Mouse (Mus musculus) urinary bladder, postnatal 36 days (tissue): ENCODE data around the gene Ffar3.

Source experiments
- DNase-seq, 2 experiments: peaks; one replicate each; pipeline ENCODE4 v3.0.0; 2022; ENCODE audit warnings: low spot score in 2 of 2, mixed read lengths in 1 of 2

Gene Ffar3

GRCm38 (mm10) chr7:30856078-30856477 lies at the start of gene Ffar3:
Gene Ffar3 (minus strand): TSS chr7:30856178.
- DNase-seq = no peak

GRCm38 (mm10) chr7:30904042-30904441 lies 48.1 kb upstream of the Ffar3 start:
- no peak for DNase-seq

- no peak for DNase-seq
Measured at GRCm38 (mm10) chr7:30895217-30895616, 39.2 kb upstream of the Ffar3 start.

- no peak for DNase-seq
Measured at GRCm38 (mm10) chr7:30892515-30892914, 36.5 kb upstream of the Ffar3 start.

- DNase-seq = no peak
Measured at GRCm38 (mm10) chr7:30891746-30892145, 35.8 kb upstream of the Ffar3 start.

GRCm38 (mm10) chr7:30890681-30891080 lies 34.7 kb upstream of the Ffar3 start:
- no peak for DNase-seq

GRCm38 (mm10) chr7:30888786-30889185 lies 32.8 kb upstream of the Ffar3 start:
- DNase-seq = no peak

- no peak for DNase-seq
Measured at GRCm38 (mm10) chr7:30887568-30888188, 31.7 kb upstream of the Ffar3 start.

- DNase-seq = no peak
Measured at GRCm38 (mm10) chr7:30886852-30887251, 30.9 kb upstream of the Ffar3 start.

GRCm38 (mm10) chr7:30884047-30884446 lies 28.1 kb upstream of the Ffar3 start:
- DNase-seq = no peak

GRCm38 (mm10) chr7:30881367-30881766 lies 25.4 kb upstream of the Ffar3 start:
- no peak for DNase-seq

- DNase-seq = no peak
Measured at GRCm38 (mm10) chr7:30880176-30880575, 24.2 kb upstream of the Ffar3 start, which contains the start of gene Cd22. Gene Cd22 (minus strand): TSS chr7:30880342.

GRCm38 (mm10) chr7:30878950-30879349 lies 23.0 kb upstream of the Ffar3 start:
- DNase-seq = no peak

- peak; percentile 68 to 72 for DNase-seq
Measured at GRCm38 (mm10) chr7:30873083-30873482, 17.1 kb upstream of the Ffar3 start.

GRCm38 (mm10) chr7:30863386-30863785 lies 7.4 kb upstream of the Ffar3 start:
- DNase-seq = no peak

- no peak for DNase-seq
Measured at GRCm38 (mm10) chr7:30861464-30861863, 5.5 kb upstream of the Ffar3 start, which contains the start of gene Ffar1. Gene Ffar1 (minus strand): TSS chr7:30861564.

- DNase-seq = peak; percentile 23 to 39
Measured at GRCm38 (mm10) chr7:30859635-30860402, 3.8 kb upstream of the Ffar3 start.

- DNase-seq = peak; percentile 63 to 80
Measured at GRCm38 (mm10) chr7:30859290-30859634, 3.3 kb upstream of the Ffar3 start.

GRCm38 (mm10) chr7:30857746-30858145 lies 1.8 kb upstream of the Ffar3 start:
- DNase-seq = no peak

- no peak for DNase-seq
Measured at GRCm38 (mm10) chr7:30851421-30851820, 4.6 kb downstream of the Ffar3 start.

- no peak for DNase-seq
Measured at GRCm38 (mm10) chr7:30847934-30848333, 8.0 kb downstream of the Ffar3 start.

GRCm38 (mm10) chr7:30847386-30847785 lies 8.6 kb downstream of the Ffar3 start:
- no peak for DNase-seq

GRCm38 (mm10) chr7:30846505-30847053 lies 9.4 kb downstream of the Ffar3 start:
- no peak for DNase-seq
